Mouse (Mus musculus): ENCODE measurements around the gene Zfp345. TPM values are rescaled to one million over a fixed set of nuclear protein-coding genes. Genes with fewer than 3 reads are reported as not detected.
A peak's percentile ranks its signal among the peaks of the same experiment; 100 is the strongest.
"Not testable (repeated sequence)": the region's sequence is repeated elsewhere in the genome, so short reads cannot be mapped to it uniquely, and the experiment has no call there.

The Zfp345 gene
- polyA plus RNA-seq (2015; fragmentation: Nextera tagmentation; extraction: Ambion mirVana): 0.11 TPM in 1 of 2 replicates, not detected in the other

DNA sequence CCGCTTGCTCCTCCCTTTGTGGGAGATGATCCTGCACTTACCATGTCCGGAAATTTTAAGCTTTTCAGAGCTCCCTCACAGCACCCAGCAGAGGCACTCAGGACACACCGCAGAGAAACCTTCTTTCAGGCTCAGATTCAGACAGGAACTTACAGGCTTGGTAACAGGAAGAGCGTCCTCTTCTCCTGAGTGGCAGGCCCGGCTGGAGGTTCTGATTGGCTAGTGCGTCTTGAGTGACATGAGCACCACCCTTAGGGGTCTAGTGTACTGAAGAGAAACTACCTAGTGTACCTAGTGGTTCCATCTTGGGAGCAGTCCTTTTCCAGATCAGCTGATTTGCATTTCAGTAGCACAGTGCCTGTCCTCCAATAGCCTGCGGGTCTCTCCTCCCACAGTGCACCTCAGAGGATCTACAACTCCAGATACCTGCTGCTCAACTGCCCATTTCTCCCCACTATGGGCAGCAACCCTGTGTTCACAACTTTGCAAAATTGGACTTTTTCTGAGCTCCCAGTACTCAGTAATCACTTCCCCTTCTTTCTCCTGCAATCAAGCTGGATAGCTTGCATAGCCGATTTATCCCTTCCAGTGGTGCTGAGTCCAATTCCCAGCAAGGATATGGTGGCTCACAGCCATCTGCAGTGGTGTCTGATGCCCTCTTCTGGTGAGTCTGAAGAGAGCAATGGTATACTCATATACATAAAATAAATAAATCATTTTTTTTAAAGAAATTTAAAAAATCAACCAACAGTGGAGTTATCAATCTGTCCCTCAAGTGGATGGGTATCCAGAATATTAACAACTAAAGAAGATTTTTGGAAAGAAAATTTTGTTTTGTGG, at the start of gene Zfp345:
Gene Zfp345 (minus strand): TSS at position 153 of the 840 bp plus-strand sequence.
- H3K27ac ChIP-seq; H3K9ac ChIP-seq; H3K9me3 ChIP-seq; H3K27me3 ChIP-seq (replicated peaks); H3K4me1 ChIP-seq; H3K36me3 ChIP-seq (replicated peaks); ATAC-seq (replicated peaks); H3K4me2 ChIP-seq; H3K4me3 ChIP-seq: not testable (repeated sequence)
- 70% methylated on average over 8 of the region's 8 CpGs for WGBS

DNA sequence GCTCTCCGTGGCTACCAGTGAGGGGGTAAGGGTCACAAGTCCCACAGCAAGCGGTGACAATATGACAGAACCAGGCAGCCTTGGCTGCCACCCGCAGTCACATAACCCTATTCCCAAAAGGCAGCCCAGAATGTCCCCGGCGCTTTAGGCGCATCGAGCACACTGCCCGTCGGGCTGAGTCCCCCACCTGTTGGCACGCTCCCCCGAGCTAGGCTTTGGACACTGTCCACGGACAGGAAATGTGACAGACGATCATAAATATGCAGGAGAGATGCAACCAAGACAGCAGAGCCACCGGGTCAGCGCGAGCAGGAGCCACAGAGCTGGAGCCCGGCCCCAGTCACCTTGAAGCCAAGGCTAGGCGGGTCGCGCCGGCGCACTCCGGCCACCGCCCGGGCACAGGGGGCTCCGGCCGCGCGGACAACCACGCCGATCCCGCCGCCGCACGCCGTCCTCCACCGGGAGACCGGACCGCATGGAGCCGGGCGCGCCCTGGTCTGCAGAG, 40.9 kb upstream of the Zfp345 start:
- H3K4me2 ChIP-seq: peak overlapping the region; percentile 89
- H3K9ac ChIP-seq: peak overlapping the region; percentile 49
- 4% methylated on average over 42 of the region's 42 CpGs for WGBS
- H3K27ac ChIP-seq: no peak overlapping the region
- peaks cover 7% of the 10 kb centered on the region for H3K4me1 ChIP-seq
- no peaks in the 10 kb centered on the region for H3K9me3 ChIP-seq
- peak overlapping the region; percentile 47 for H3K4me3 ChIP-seq
- peaks cover 9% of the 10 kb centered on the region; the same call in 1 of the 2 replicates for H3K27me3 ChIP-seq (replicated peaks)
- peak; percentile 67; the same call in 1 of the 2 replicates for ATAC-seq (replicated peaks)
- H3K36me3 ChIP-seq (replicated peaks): no peaks in the 10 kb centered on the region

DNA sequence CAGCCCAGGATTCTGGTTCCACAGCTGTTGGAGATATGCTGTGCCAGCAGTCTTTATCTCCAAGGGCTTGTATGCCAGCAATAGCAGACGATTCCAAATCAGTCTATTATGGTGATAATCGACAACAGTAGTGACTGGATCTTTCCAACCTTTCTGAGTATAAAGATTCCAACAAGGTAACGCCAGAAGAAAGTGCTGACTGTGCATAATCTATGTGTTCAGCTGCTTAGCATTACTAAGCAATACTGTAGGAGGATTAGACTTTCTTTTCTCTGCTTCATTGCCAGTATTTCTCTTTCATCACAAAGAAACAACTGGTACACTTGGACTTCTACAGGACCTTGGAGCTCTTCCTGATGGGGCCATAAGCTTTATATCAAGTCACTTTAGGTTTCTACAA, 27.9 kb upstream of the Zfp345 start:
- 82% methylated on average over 3 of the region's 3 CpGs for WGBS
- no peak overlapping the region for H3K27ac ChIP-seq
- no peak for ATAC-seq (replicated peaks)
- no peaks in the 10 kb centered on the region for H3K4me1 ChIP-seq
- H3K36me3 ChIP-seq (replicated peaks): no peaks in the 10 kb centered on the region
- no peaks in the 10 kb centered on the region for H3K27me3 ChIP-seq (replicated peaks)
- no peaks in the 10 kb centered on the region for H3K9me3 ChIP-seq
- no peak overlapping the region for H3K9ac ChIP-seq
- H3K4me2 ChIP-seq: no peak overlapping the region
- H3K4me3 ChIP-seq: no peak overlapping the region

DNA sequence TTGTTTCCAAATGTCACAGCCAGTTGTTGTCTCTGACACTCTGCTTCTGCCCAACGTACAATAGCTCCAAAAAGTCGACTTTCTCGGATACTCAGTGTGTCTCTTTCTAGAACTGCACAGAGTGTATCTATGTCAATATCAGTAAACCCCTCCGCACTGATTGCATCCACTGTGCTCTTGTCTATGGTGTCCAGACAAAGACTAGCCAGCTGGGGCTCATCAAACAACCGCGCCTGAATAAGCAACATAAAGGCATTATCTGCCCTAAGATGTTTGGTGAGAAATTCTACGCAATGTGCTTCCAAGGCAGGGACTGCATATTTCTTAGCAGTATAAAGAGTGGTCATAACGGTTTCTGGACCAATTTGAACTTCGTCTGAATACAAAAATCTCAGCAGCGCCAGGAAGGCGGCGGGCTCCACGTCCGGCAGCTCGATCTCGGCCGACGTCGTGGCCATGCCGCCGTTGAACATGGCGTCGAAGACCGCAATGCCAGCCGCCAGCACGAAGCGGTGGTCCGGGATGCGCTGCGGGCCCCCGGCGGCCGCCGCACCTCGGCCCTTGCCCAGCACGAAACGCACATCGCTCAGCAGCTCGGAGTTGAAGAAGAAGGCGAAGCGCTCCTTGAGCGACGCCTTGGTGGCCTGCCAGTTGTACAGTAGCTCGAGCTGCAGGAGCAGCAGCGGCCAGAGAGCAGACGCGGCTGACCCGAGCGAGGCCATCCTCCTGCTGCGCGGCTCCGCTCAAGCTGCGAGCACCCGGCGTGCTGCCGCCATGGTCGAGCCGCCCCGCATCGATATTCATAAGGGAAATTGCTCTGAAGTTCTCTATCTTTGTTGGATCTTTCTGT, 15.5 kb upstream of the Zfp345 start:
- WGBS: 44% methylated on average over 60 of the region's 60 CpGs
- H3K27ac ChIP-seq; H3K27me3 ChIP-seq (replicated peaks); H3K36me3 ChIP-seq (replicated peaks); H3K9me3 ChIP-seq; ATAC-seq (replicated peaks); H3K9ac ChIP-seq; H3K4me1 ChIP-seq: not testable (repeated sequence)
- peak overlapping the region; percentile 29 for H3K4me3 ChIP-seq
- peak overlapping the region; percentile 44 for H3K4me2 ChIP-seq

DNA sequence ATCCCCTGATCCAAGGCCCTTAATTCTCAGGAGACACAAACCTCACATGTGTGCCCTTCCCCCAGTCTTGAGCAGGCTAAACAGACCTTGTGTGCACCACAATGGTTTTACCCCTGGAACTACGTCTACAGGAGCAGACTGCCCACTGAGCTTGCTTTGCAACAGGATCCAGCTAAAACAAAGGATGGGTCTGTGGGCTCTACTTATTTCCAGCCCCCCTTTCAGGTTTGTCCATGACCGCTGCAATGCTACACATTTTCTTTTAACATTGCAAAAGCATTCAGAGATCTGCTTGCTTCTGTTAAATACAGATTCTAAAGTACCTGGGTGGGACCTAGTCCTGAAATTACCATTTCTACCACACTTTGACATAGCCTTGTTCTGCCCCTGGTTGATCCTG, 8.1 kb upstream of the Zfp345 start:
- H3K9me3 ChIP-seq: no peaks in the 10 kb centered on the region
- H3K27me3 ChIP-seq (replicated peaks): no peaks in the 10 kb centered on the region
- no peak overlapping the region for H3K4me2 ChIP-seq
- no peak overlapping the region for H3K4me3 ChIP-seq
- H3K36me3 ChIP-seq (replicated peaks): no peaks in the 10 kb centered on the region
- no peak for ATAC-seq (replicated peaks)
- H3K4me1 ChIP-seq: no peaks in the 10 kb centered on the region
- 72% methylated on average over 2 of the region's 2 CpGs for WGBS
- no peak overlapping the region for H3K9ac ChIP-seq
- H3K27ac ChIP-seq: no peak overlapping the region

DNA sequence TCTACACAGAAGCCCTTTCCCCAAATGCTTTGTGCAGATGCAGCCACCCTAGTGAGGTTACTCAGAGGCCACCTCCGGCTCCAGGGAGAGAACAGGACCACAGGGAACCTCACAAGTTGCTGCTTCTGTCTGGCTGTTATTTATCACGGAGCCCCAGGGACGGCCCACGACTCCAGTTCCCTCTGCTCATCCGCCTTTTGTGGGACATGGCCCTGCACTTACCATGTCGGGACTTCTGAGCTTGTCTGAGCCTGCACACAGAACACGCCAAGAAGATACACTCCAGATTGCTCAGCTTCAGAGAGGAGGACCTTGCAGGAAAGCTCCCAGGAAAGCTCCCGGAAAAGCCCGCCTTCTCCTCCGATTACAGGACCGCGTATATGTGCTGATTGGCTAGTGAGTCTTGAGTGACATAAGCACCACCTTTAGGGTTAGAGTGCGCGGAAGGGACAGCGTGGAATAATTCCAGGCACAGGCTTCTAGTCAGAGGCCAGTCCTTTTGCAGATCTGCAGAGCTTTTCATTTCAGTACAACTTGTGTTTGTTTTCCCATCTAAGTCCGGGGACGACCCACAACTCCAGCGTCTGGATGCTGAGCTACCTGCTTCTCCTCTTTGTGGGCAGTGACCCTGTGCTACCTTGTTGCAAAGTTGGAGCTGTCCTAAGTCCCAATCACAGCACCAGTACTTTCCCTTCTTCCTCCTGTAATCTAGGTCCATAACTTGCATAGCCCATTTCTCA, 33.5 kb downstream of the Zfp345 start, which contains the start of gene Zfp442:
Gene Zfp442 (minus strand): TSS at position 307 of the 740 bp plus-strand sequence.
- not testable (repeated sequence) for H3K4me1 ChIP-seq; H3K36me3 ChIP-seq (replicated peaks); H3K27me3 ChIP-seq (replicated peaks); H3K9me3 ChIP-seq
- under 1% methylated on average over 18 of the region's 18 CpGs for WGBS
- ATAC-seq (replicated peaks): peak; percentile 100
- peak within 1 kb of the TSS; percentile 57 for H3K9ac ChIP-seq
- peak within 1 kb of the TSS; percentile 52 for H3K4me3 ChIP-seq
- peak within 1 kb of the TSS; percentile 56 for H3K27ac ChIP-seq
- peak within 1 kb of the TSS; percentile 52 for H3K4me2 ChIP-seq

DNA sequence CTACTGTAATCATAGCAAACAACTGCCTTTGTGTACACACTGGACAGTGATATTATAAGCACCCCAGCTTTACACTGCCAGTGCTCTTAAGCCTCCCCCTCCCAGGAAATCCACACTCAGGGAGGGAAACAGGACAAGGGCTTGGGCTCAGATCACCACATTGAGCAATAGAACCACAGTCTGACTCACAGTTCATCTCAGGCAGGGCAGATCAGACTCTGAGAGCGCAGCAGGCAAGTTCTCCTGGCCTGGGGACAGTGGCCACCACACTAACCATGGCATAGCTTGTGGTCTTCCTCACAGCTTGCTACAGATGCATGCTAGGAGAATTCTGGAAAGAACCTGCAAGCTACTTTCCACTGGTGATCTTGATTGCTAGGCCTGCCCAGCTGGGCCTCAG, 45.8 kb downstream of the Zfp345 start:
- not testable (repeated sequence) for H3K9ac ChIP-seq; H3K36me3 ChIP-seq (replicated peaks)
- 90% methylated on average over 1 of the region's 1 CpGs for WGBS

More for the DNA sequence above, 45.8 kb downstream of the Zfp345 start:
- H3K4me2 ChIP-seq; H3K9me3 ChIP-seq; H3K4me1 ChIP-seq; H3K27me3 ChIP-seq (replicated peaks); H3K27ac ChIP-seq; H3K4me3 ChIP-seq; ATAC-seq (replicated peaks): not testable (repeated sequence)

Other genes starting within 250 kb of the Zfp345 start
- 3.0 and 3.2 TPM in 2 replicates for gene Gm21994, start 229.5 kb downstream of the Zfp345 start, polyA plus RNA-seq (2015; fragmentation: Nextera tagmentation; extraction: Ambion mirVana)
- not detected in 2 replicates for gene Gm14124, start 227.6 kb downstream of the Zfp345 start, polyA plus RNA-seq (2015; fragmentation: Nextera tagmentation; extraction: Ambion mirVana)
- gene Gm10130, start 161.4 kb downstream of the Zfp345 start, polyA plus RNA-seq (2015; fragmentation: Nextera tagmentation; extraction: Ambion mirVana): 0.75 and 1.3 TPM in 2 replicates
- gene 3300002I08Rik, start 122.3 kb downstream of the Zfp345 start, polyA plus RNA-seq (2015; fragmentation: Nextera tagmentation; extraction: Ambion mirVana): 15.2 and 15.9 TPM in 2 replicates
- 8.0 and 8.5 TPM in 2 replicates for gene Zfp442, start 33.6 kb downstream of the Zfp345 start, polyA plus RNA-seq (2015; fragmentation: Nextera tagmentation; extraction: Ambion mirVana)
- gene Cst7, start 85.3 kb upstream of the Zfp345 start, polyA plus RNA-seq (2015; fragmentation: Nextera tagmentation; extraction: Ambion mirVana): 0.23 and 0.28 TPM in 2 replicates
- 39.5 and 42.1 TPM in 2 replicates for gene Apmap, start 123.5 kb upstream of the Zfp345 start, polyA plus RNA-seq (2015; fragmentation: Nextera tagmentation; extraction: Ambion mirVana)
- gene Acss1, start 183.4 kb upstream of the Zfp345 start, polyA plus RNA-seq (2015; fragmentation: Nextera tagmentation; extraction: Ambion mirVana): 16.7 and 20.9 TPM in 2 replicates
- 0.04 and 0.06 TPM in 2 replicates for gene Vsx1, start 204.3 kb upstream of the Zfp345 start, polyA plus RNA-seq (2015; fragmentation: Nextera tagmentation; extraction: Ambion mirVana)

All from midbrain, embryonic 15.5 days (tissue).